Mouse (Mus musculus) lung, embryonic 14.5 days (tissue): ENCODE data around the gene Nags. TPM values are rescaled to one million over a fixed set of nuclear protein-coding genes. Genes with fewer than 3 reads are reported as not detected.

ENCODE experiments used
- ATAC-seq: fragments of 200-750 bp; cut with Nextera tagmentation; 2 replicates; pipeline ENCODE4 v1.8.0; 2017; ENCODE audit warnings: mild to moderate bottlenecking, moderate TSS enrichment, moderate library complexity; ENCODE audit not compliant: insufficient read depth
- DNase-seq: peaks from one replicate; pipeline ENCODE4 v3.0.0-alpha.2; 2015
- H3K27ac ChIP-seq: fragments of 300-500 bp; sonication (generic); 2 replicates; pipeline ENCODE4 v1.5.1; 2014; ENCODE audit warnings: low read depth, mild to moderate bottlenecking, moderate library complexity
- H3K27me3 ChIP-seq: fragments of 300-500 bp; sonication (generic); 2 replicates; pipeline ENCODE4 v1.6.1; 2014; ENCODE audit warnings: low read length, control low read depth; ENCODE audit not compliant: insufficient read depth
- H3K36me3 ChIP-seq: fragments of 300-500 bp; sonication (generic); 2 replicates; pipeline ENCODE4 v1.6.1; 2014; ENCODE audit warnings: control low read depth; ENCODE audit not compliant: insufficient read depth
- H3K4me1 ChIP-seq: fragments of 300-500 bp; sonication (generic); 2 replicates; pipeline ENCODE4 v1.6.1; 2014; ENCODE audit warnings: antibody characterized with exemption, control low read depth; ENCODE audit not compliant: insufficient read depth
- H3K4me2 ChIP-seq: fragments of 300-500 bp; sonication (generic); 2 replicates; pipeline ENCODE4 v1.6.1; 2014; ENCODE audit warnings: mild to moderate bottlenecking
- H3K4me3 ChIP-seq: fragments of 300-500 bp; sonication (generic); 2 replicates; pipeline ENCODE4 v1.5.1; 2014; ENCODE audit warnings: low read depth, low read length
- H3K9ac ChIP-seq: fragments of 300-500 bp; sonication (generic); 2 replicates; pipeline ENCODE4 v1.6.1; 2014
- H3K9me3 ChIP-seq: fragments of 300-500 bp; sonication (generic); 2 replicates; pipeline ENCODE4 v1.6.1; 2016; ENCODE audit warnings: low read depth, low read length, control low read depth
- CTCF ChIP-seq: IDR thresholded peaks from 2 replicates; pipeline ENCODE4 v1.5.1; 2016; ENCODE audit warnings: antibody characterized with exemption, low read depth
- WGBS: fragments of 180-500 bp; shearing (Covaris S2); extraction: QIAGEN DNeasy Blood & Tissue Kit; methylation state at CpG from one replicate; pipeline ENCODE4 v1.1.7; 2014; 5-methylcytosine and 5-hydroxymethylcytosine counted together
- polyA plus RNA-seq: library from polyadenylated mRNA; unstranded; fragments of >200 nt; fragmentation: Nextera tagmentation; extraction: Ambion mirVana; gene quantifications from 2 replicates; pipeline ENCODE4 v1.2.1, GENCODE M21; 2014

Nags gene
- polyA plus RNA-seq, 1 experiment from 2014 or later = not detected

GRCm38 (mm10) chr11:102138447-102138740 lies 6.9 kb upstream of the Nags start:
- H3K4me3 ChIP-seq = peak overlapping the region; percentile 16; the same call in 1 of the 2 replicates
- no peak; the same call in 1 of the 2 replicates for ATAC-seq

GRCm38 (mm10) chr11:102140508-102140907 lies 4.8 kb upstream of the Nags start:
- ATAC-seq (no peak), DNase-seq (peak; percentile 86)
- peaks cover 13% of the 10 kb centered on the region for H3K27me3 ChIP-seq
- TF ChIP-seq CTCF = peak; percentile 86
- no peaks in the 10 kb centered on the region for H3K4me1 ChIP-seq
- H3K4me2 ChIP-seq = no peak overlapping the region
- no peak overlapping the region for H3K9ac ChIP-seq
- no peaks in the 10 kb centered on the region for H3K9me3 ChIP-seq
- no peak overlapping the region for H3K4me3 ChIP-seq
- H3K36me3 ChIP-seq = no peaks in the 10 kb centered on the region
- no peak overlapping the region for H3K27ac ChIP-seq
- 3% methylated on average over 5 of the region's 5 CpGs for WGBS

More at GRCm38 (mm10) chr11:102138447-102138740, 6.9 kb upstream of the Nags start:
- DNase-seq = peak; percentile 89
- TF ChIP-seq CTCF = peak; percentile 98
- H3K4me1 ChIP-seq = no peaks in the 10 kb centered on the region
- H3K27me3 ChIP-seq = no peaks in the 10 kb centered on the region
- peak overlapping the region; percentile 59 for H3K4me2 ChIP-seq
- H3K9ac ChIP-seq = peak overlapping the region; percentile 36
- H3K36me3 ChIP-seq = no peaks in the 10 kb centered on the region
- WGBS = under 1% methylated on average over 18 of the region's 18 CpGs
- H3K27ac ChIP-seq = no peak overlapping the region
- no peaks in the 10 kb centered on the region for H3K9me3 ChIP-seq

GRCm38 (mm10) chr11:102142355-102142754 lies 3.0 kb upstream of the Nags start:
- WGBS = 48% methylated on average over 7 of the region's 7 CpGs
- Histone ChIP-seq H3K9me3 (no peaks in the 10 kb centered on the region), H3K27ac (no peak overlapping the region), H3K4me1 (peaks cover 4% of the 10 kb centered on the region; the same call in 1 of the 2 replicates), H3K9ac (no peak overlapping the region), H3K4me2 (no peak overlapping the region), H3K36me3 (no peaks in the 10 kb centered on the region), H3K4me3 (no peak overlapping the region), H3K27me3 (peaks cover 31% of the 10 kb centered on the region)
- ATAC-seq (no peak), DNase-seq (no peak)
- no peak for TF ChIP-seq CTCF

GRCm38 (mm10) chr11:102144957-102145470 lies 299 bp upstream of the Nags start:
- Histone ChIP-seq H3K27me3 (peaks cover 51% of the 10 kb centered on the region), H3K9ac (no peak overlapping the region), H3K4me3 (peak overlapping the region; percentile 31), H3K9me3 (no peaks in the 10 kb centered on the region), H3K36me3 (no peaks in the 10 kb centered on the region), H3K27ac (no peak overlapping the region), H3K4me2 (peak overlapping the region; percentile 59), H3K4me1 (peaks cover 4% of the 10 kb centered on the region; the same call in 1 of the 2 replicates)
- DNase-seq (no peak), ATAC-seq (no peak)
- 20% methylated on average over 13 of the region's 13 CpGs for WGBS
- no peak for TF ChIP-seq CTCF

- Histone ChIP-seq H3K4me1 (peaks cover 4% of the 10 kb centered on the region; the same call in 1 of the 2 replicates), H3K9me3 (no peaks in the 10 kb centered on the region), H3K9ac (no peak overlapping the region), H3K4me2 (peak overlapping the region; percentile 59), H3K4me3 (peak overlapping the region; percentile 31), H3K27me3 (peaks cover 51% of the 10 kb centered on the region), H3K36me3 (no peaks in the 10 kb centered on the region), H3K27ac (no peak overlapping the region)
- TF ChIP-seq CTCF = no peak
- ATAC-seq (no peak), DNase-seq (peak; percentile 18)
- 5% methylated on average over 16 of the region's 16 CpGs for WGBS
These were observed 692 bp downstream of the Nags start for GRCm38 (mm10) chr11:102146005-102146404.

GRCm38 (mm10) chr11:102146531-102146930 lies 1.2 kb downstream of the Nags start:
- peak overlapping the region; percentile 3; the same call in 1 of the 2 replicates for H3K4me3 ChIP-seq
- H3K4me1 ChIP-seq = peaks cover 4% of the 10 kb centered on the region; the same call in 1 of the 2 replicates
- TF ChIP-seq CTCF = no peak
- no peaks in the 10 kb centered on the region for H3K36me3 ChIP-seq
- H3K27me3 ChIP-seq = peaks cover 51% of the 10 kb centered on the region
- 9% methylated on average over 17 of the region's 17 CpGs for WGBS
- no peaks in the 10 kb centered on the region for H3K9me3 ChIP-seq
- 0 out of 2 replicates have a peak overlapping the region, but pooled peaks have one; percentile 10 for H3K4me2 ChIP-seq
- ATAC-seq = no peak
- no peak overlapping the region for H3K27ac ChIP-seq
- no peak for DNase-seq
- no peak overlapping the region for H3K9ac ChIP-seq

GRCm38 (mm10) chr11:102147213-102147989 lies 2.1 kb downstream of the Nags start:
- 9% methylated on average over 34 of the region's 34 CpGs for WGBS
- Histone ChIP-seq H3K27me3 (peaks cover 51% of the 10 kb centered on the region), H3K4me1 (peaks cover 4% of the 10 kb centered on the region; the same call in 1 of the 2 replicates), H3K9ac (no peak overlapping the region), H3K36me3 (no peaks in the 10 kb centered on the region), H3K27ac (no peak overlapping the region), H3K4me3 (peak overlapping the region; percentile 1), H3K4me2 (0 out of 2 replicates have a peak overlapping the region, but pooled peaks have one; percentile 1), H3K9me3 (no peaks in the 10 kb centered on the region)
- 0 out of 2 replicates have a peak, but pooled peaks have one; percentile 10 for TF ChIP-seq CTCF
- ATAC-seq = no peak
- no peak for DNase-seq
